Mouse (Mus musculus) spleen, adult 12 weeks (tissue): ENCODE measurements around the gene Il21r.

Experiments used
- DNase-seq: peaks from one replicate; pipeline ENCODE4 v3.0.0; 2022; ENCODE audit warnings: low spot score

Gene Il21r

GRCm38 (mm10) chr7:125645413-125645812, 42.2 kb downstream of the Il21r start:
- DNase-seq: no peak

DNA sequence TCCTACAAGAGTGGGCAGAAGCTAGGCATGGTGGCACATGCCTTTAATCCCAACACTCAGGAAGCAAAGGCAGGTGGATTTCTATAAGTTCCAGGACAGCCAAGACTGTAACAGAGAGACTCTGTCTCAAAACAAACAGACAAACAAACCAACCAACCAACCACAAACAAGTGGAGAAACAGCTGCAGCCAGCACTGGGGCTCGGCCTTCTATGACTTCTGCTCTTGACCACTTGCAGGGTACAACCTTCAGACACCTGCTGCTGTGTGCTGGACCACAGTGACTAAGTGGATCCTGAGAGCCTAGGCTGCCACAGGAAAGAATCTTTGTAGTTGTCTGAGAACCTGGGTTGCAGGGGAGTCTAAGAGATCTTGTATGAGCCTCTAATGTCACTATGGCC, 45.8 kb downstream of the Il21r start:
- DNase-seq: no peak

GRCm38 (mm10) chr7:125657511-125657910, 54.3 kb downstream of the Il21r start:
- no peak for DNase-seq

DNA sequence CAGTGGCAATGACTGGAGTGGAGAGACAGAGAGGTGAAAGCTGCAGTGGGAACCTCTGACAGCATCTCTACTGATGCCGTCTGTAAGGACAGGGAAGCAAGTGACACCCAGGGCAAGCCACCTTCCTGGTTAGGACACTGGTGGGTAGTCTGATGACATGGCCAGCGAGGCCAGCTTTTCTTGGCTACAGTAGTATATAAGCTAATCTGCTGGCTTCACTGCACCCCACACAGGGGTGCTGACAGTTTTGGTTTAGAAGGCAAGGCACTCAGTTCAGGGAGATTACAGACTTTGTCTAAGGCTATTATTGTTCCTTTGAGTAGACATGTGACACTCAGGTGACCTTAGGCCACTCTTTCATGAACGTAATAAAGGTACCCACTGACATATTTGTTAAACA, 60.4 kb downstream of the Il21r start:
- no peak for DNase-seq

DNA sequence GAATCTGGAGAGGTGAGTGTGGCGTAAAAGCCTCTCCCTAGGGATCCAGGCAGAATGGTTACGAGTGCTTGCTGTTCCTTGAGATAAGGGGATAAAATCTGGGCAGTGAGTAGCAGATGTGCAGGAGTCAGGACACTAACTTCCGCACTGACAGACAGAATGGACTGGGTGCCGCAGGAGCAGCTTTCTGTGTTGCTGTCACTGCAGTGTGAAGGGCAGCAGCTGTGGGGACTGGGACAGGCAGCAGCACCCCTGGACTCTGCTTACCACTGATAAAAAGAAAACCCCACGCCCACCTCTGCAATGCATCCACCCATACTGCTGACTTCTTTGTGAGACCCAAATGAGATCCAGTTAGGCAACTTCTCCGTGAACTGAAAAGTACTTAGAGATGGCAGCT, 67.6 kb downstream of the Il21r start:
- no peak for DNase-seq

DNA sequence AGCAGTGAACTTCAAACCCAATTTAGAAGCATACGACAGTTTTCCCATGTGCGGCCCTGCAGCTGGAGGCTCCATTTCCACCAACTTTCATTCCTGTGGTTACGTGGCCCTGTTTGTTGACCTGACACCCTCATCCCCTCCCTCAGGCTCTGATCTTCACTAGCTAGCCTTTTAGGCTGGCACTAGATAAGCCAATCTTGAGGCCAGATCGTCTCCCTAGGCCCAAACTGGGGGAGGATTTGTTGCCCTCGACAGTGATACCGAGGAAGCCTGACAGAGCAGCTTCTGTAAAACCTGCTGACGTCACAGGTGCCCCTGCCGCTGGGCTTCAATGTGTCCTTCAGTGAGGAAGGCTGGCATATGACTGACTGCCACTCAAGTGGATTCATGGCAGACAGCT, 68.2 kb downstream of the Il21r start:
- no peak for DNase-seq

GRCm38 (mm10) chr7:125674916-125675315, 71.7 kb downstream of the Il21r start:
- DNase-seq: peak; percentile 32

DNA sequence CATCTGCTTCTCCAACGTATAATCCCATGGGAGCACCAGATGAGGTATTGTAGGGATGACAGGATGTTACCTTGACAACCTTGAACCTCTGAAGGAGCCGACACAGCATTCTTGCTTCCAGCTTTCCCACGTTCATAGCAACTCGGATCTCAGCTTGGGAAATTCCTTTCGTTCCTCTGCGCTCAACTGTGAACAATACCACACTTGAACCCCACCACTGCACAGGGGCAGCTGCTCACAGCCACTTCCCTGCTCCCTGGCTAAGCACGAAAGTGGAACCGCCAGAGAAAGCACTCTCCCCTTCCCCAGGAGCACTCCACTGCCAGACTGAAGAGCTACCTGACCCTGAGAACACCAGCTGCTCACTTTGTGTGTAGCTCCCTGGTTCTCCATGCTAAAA, 75.5 kb downstream of the Il21r start:
- DNase-seq: no peak

DNA sequence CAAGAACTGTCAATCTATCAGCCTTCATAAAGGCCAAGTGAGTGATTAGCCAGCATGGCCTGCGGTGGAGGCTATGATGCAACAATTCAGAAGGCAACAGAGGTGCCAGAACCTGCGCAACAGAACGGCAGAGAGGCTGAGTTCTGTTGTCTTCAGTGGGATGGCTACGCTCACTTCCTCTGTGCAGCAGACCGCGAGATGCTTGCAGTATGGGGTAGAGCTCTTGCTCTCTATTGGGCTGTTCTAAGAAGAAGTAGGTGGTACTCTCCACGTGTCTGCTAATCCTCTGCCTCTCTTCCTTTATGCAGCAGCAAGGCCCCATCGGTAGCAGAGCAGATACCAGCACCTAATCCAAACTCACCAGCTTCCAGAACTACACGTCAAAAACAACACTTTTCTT, 76.7 kb downstream of the Il21r start:
- no peak for DNase-seq
